Mouse (Mus musculus): ENCODE measurements around the gene Cmklr1. TPM values are rescaled to one million over a fixed set of nuclear protein-coding genes. Genes with fewer than 3 reads are reported as not detected.

Gene Cmklr1
- total and polyA plus RNA-seq, 2 experiments from 2014 or later = 2.0 to 4.8 TPM

DNA sequence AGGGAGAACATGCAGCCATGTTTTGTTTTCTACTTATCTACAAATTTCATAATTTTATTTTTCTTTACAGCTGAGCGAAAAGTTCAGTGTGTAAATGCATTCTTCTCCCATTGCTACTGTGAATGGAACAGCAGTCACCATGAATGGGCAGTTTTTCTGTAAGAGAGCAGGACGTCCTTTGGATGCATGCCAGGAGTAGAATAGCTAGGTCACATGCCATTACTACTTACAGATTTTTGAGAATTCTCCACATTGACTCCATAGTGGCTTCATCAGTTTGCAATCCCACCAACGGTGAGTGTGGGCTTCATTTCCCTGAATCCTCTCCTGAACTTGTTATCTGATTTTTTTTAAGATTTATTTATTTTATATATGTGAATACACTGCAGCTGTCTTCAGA is 19.9 kb upstream of the Cmklr1 start:
- no peak for ATAC-seq (ENCODE audit: insufficient read depth, low read depth)
- 61% methylated on average over 3 of the region's 3 CpGs for WGBS
- Histone ChIP-seq H3K9me3 (replicated peaks; ENCODE audit: control insufficient read depth, low read length) (no peaks in the 10 kb centered on the region), H3K9ac (replicated peaks; ENCODE audit: low read depth, low read length) (no peak overlapping the region), H3K36me3 (replicated peaks; ENCODE audit: control insufficient read depth, insufficient read depth, low read length) (no peaks in the 10 kb centered on the region), H3K27ac (ENCODE audit: low read depth) (no peak overlapping the region), H3K27me3 (ENCODE audit: control insufficient read depth, insufficient read depth, low read length) (no peaks in the 10 kb centered on the region), H3K4me3 (ENCODE audit: low read depth, low read length) (no peak overlapping the region), H3K4me2 (ENCODE audit: low read depth, low read length) (no peak overlapping the region), H3K4me1 (ENCODE audit: control insufficient read depth, insufficient read depth) (no peaks in the 10 kb centered on the region)
- no peak for TF ChIP-seq CTCF (IDR thresholded peaks at IDR 0.05; ENCODE audit: low read depth)
- TF ChIP-seq EP300 (IDR thresholded peaks at IDR 0.05; ENCODE audit: low read depth) = no peak
- DNase-seq (ENCODE audit: low spot score) = no peak

DNA sequence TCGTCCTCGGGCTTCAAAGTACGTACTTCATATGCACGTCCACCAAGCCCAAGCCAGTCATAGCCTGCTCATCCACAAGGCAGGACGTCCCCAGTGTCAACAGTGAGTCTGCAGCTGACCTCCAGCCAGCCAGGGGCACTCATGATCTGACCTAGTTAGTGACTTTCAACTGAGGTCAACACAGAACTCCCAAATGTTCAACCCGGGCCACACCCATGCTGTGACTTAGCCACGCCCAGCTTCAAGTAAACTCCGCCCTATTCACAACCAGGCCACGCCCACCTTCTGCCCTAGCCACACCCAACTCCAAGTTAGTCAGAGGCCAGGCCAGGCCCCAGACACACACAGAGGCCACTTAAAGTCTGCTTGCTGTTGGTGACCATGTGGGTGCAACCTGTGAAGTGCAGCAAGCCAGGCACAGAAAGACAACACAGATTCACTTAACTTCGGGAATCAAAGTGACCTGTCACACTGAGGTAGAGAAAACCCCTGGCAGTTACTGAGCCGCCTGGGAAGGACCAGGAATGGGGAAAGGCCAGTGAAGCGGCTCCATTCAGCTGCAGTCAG is 14.5 kb upstream of the Cmklr1 start:
- TF ChIP-seq CTCF (IDR thresholded peaks at IDR 0.05; ENCODE audit: low read depth) = no peak
- no peak for TF ChIP-seq EP300 (IDR thresholded peaks at IDR 0.05; ENCODE audit: low read depth)
- ATAC-seq (ENCODE audit: insufficient read depth, low read depth) = no peak

DNA sequence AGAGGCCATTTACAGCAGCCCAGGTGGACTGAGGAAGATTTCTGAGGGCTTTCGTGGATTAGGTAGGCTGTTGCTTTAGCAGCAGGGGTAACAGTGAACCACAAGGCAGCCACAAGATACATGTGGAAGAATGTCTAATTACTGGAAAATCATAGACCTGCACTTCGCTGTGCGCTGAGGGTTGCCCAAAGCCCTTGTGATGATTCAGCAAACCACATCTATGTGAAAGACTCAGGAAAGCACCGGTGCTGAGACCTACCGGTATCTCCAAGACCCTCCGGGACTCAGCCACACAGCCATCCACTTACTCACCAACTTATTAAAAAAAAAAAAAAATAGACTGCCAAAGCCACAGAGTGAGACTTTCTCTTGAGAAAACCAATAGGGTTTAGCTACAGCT is 13.9 kb upstream of the Cmklr1 start:
- ATAC-seq (ENCODE audit: insufficient read depth, low read depth) = no peak
- WGBS = 83% methylated on average over 6 of the region's 6 CpGs
- Histone ChIP-seq H3K9ac (replicated peaks; ENCODE audit: low read depth, low read length) (no peak overlapping the region), H3K27ac (ENCODE audit: low read depth) (no peak overlapping the region), H3K4me3 (ENCODE audit: low read depth, low read length) (no peak overlapping the region), H3K36me3 (replicated peaks; ENCODE audit: control insufficient read depth, insufficient read depth, low read length) (no peaks in the 10 kb centered on the region), H3K27me3 (ENCODE audit: control insufficient read depth, insufficient read depth, low read length) (no peaks in the 10 kb centered on the region), H3K4me2 (ENCODE audit: low read depth, low read length) (no peak overlapping the region), H3K9me3 (replicated peaks; ENCODE audit: control insufficient read depth, low read length) (peaks cover 7% of the 10 kb centered on the region; the same call in 1 of the 2 replicates), H3K4me1 (ENCODE audit: control insufficient read depth, insufficient read depth) (no peaks in the 10 kb centered on the region)
- TF ChIP-seq EP300 (IDR thresholded peaks at IDR 0.05; ENCODE audit: low read depth) = no peak
- no peak for TF ChIP-seq CTCF (IDR thresholded peaks at IDR 0.05; ENCODE audit: low read depth)
- no peak for DNase-seq (ENCODE audit: low spot score)

More for the DNA sequence above, 14.5 kb upstream of the Cmklr1 start:
- no peaks in the 10 kb centered on the region for H3K27me3 ChIP-seq (ENCODE audit: control insufficient read depth, insufficient read depth, low read length)
- no peaks in the 10 kb centered on the region for H3K4me1 ChIP-seq (ENCODE audit: control insufficient read depth, insufficient read depth)
- no peak overlapping the region for H3K27ac ChIP-seq (ENCODE audit: low read depth)
- no peak for DNase-seq (ENCODE audit: low spot score)
- 65% methylated on average over 12 of the region's 12 CpGs for WGBS
- H3K4me2 ChIP-seq (ENCODE audit: low read depth, low read length) = no peak overlapping the region
- no peak overlapping the region for H3K4me3 ChIP-seq (ENCODE audit: low read depth, low read length)
- peaks cover 5% of the 10 kb centered on the region; the same call in 1 of the 2 replicates for H3K9me3 ChIP-seq (replicated peaks; ENCODE audit: control insufficient read depth, low read length)
- H3K9ac ChIP-seq (replicated peaks; ENCODE audit: low read depth, low read length) = no peak overlapping the region
- H3K36me3 ChIP-seq (replicated peaks; ENCODE audit: control insufficient read depth, insufficient read depth, low read length) = no peaks in the 10 kb centered on the region

DNA sequence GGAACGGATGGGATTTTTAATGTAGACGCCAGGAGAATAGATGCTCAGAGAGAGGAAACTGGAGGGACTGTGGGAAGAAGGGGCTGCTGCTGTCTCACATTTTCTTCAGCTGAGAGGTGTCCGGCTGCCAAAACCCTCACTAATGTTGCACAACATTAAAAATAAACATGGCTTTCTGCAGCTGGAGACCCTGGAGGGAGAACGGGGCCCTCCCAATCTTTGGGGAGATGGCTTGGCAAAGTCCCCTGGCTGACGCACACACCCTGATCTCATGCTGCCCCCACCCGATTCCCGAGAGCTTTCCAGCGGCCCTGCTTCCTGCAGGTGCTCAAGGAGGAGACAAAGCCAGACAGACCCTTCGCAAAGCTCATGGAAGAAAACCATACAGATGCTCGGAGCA is 10.6 kb upstream of the Cmklr1 start:
- no peak overlapping the region for H3K4me3 ChIP-seq (ENCODE audit: low read depth, low read length)
- H3K4me2 ChIP-seq (ENCODE audit: low read depth, low read length) = no peak overlapping the region
- no peaks in the 10 kb centered on the region for H3K36me3 ChIP-seq (replicated peaks; ENCODE audit: control insufficient read depth, insufficient read depth, low read length)
- no peak overlapping the region for H3K27ac ChIP-seq (ENCODE audit: low read depth)
- no peaks in the 10 kb centered on the region for H3K27me3 ChIP-seq (ENCODE audit: control insufficient read depth, insufficient read depth, low read length)
- no peak overlapping the region for H3K9ac ChIP-seq (replicated peaks; ENCODE audit: low read depth, low read length)
- H3K4me1 ChIP-seq (ENCODE audit: control insufficient read depth, insufficient read depth) = no peaks in the 10 kb centered on the region
- TF ChIP-seq EP300 (IDR thresholded peaks at IDR 0.05; ENCODE audit: low read depth) (no peak), CTCF (IDR thresholded peaks at IDR 0.05; ENCODE audit: low read depth) (no peak)
- DNase-seq (ENCODE audit: low spot score) (peak; percentile 17), ATAC-seq (ENCODE audit: insufficient read depth, low read depth) (peak; percentile 47; the same call in 1 of the 2 replicates)
- 49% methylated on average over 10 of the region's 10 CpGs for WGBS
- H3K9me3 ChIP-seq (replicated peaks; ENCODE audit: control insufficient read depth, low read length) = peaks cover 7% of the 10 kb centered on the region; the same call in 1 of the 2 replicates

DNA sequence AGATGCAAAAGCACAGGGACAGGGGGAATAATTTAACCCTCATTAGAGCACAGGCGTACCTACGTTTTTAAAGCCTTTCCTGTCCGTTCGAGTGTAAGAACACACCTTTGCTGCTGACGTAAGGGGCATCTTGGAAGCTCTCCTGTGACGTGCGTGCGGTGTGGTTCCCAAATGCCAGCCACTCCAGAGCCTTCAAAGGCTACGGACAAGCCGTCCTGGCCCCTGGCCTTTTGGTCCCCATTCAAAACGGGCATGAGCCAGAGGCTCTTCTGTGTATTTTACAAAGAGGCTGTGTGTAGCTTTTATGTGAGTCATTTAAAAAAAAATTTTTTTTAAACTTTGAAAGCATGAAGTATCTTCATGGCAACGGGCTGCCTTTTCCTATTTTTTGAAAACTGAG is 4.6 kb upstream of the Cmklr1 start:
- WGBS = 79% methylated on average over 12 of the region's 12 CpGs
- H3K9ac ChIP-seq (replicated peaks; ENCODE audit: low read depth, low read length) = no peak overlapping the region
- TF ChIP-seq CTCF (IDR thresholded peaks at IDR 0.05; ENCODE audit: low read depth) (no peak), EP300 (IDR thresholded peaks at IDR 0.05; ENCODE audit: low read depth) (no peak)
- DNase-seq (ENCODE audit: low spot score) (no peak), ATAC-seq (ENCODE audit: insufficient read depth, low read depth) (no peak)
- peaks cover 2% of the 10 kb centered on the region; the same call in 1 of the 2 replicates for H3K9me3 ChIP-seq (replicated peaks; ENCODE audit: control insufficient read depth, low read length)
- H3K4me2 ChIP-seq (ENCODE audit: low read depth, low read length) = no peak overlapping the region
- H3K27ac ChIP-seq (ENCODE audit: low read depth) = no peak overlapping the region
- peaks cover 21% of the 10 kb centered on the region for H3K27me3 ChIP-seq (ENCODE audit: control insufficient read depth, insufficient read depth, low read length)
- H3K4me1 ChIP-seq (ENCODE audit: control insufficient read depth, insufficient read depth) = no peaks in the 10 kb centered on the region
- H3K36me3 ChIP-seq (replicated peaks; ENCODE audit: control insufficient read depth, insufficient read depth, low read length) = no peaks in the 10 kb centered on the region
- no peak overlapping the region for H3K4me3 ChIP-seq (ENCODE audit: low read depth, low read length)

DNA sequence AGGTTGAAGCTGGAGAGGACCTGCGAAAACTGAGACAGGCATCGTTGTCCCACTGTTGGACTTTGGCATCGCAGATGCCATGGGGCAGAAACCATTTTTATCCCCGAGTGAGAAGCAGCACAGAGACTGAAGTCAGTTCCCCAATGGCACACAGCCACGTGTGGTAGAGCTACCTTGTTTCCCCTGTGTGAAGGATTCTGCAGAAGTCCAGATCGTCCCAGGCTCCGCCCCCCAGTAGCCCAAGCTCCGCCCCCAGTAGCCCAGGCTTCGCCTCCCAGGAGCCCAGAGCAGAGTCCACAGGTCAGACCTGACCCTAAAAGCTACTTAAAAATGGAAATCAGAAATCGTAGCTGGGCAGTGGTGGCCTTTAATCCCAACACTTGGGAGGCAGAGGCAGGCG is 4.0 kb upstream of the Cmklr1 start:
- DNase-seq (ENCODE audit: low spot score) (no peak), ATAC-seq (ENCODE audit: insufficient read depth, low read depth) (no peak)
- Histone ChIP-seq H3K4me2 (ENCODE audit: low read depth, low read length) (no peak overlapping the region), H3K4me3 (ENCODE audit: low read depth, low read length) (no peak overlapping the region), H3K4me1 (ENCODE audit: control insufficient read depth, insufficient read depth) (no peaks in the 10 kb centered on the region), H3K9me3 (replicated peaks; ENCODE audit: control insufficient read depth, low read length) (no peaks in the 10 kb centered on the region), H3K9ac (replicated peaks; ENCODE audit: low read depth, low read length) (no peak overlapping the region), H3K27me3 (ENCODE audit: control insufficient read depth, insufficient read depth, low read length) (peaks cover 28% of the 10 kb centered on the region), H3K36me3 (replicated peaks; ENCODE audit: control insufficient read depth, insufficient read depth, low read length) (no peaks in the 10 kb centered on the region), H3K27ac (ENCODE audit: low read depth) (no peak overlapping the region)
- no peak for TF ChIP-seq CTCF (IDR thresholded peaks at IDR 0.05; ENCODE audit: low read depth)
- TF ChIP-seq EP300 (IDR thresholded peaks at IDR 0.05; ENCODE audit: low read depth) = no peak
- 74% methylated on average over 11 of the region's 11 CpGs for WGBS

Data from heart, postnatal 0 days (tissue).